Mouse (Mus musculus) layer of hippocampus, postnatal 36 days (tissue): ENCODE data around the gene Ptpn23. TPM values are rescaled to one million over a fixed set of nuclear protein-coding genes. Genes with fewer than 3 reads are reported as not detected.
A peak's percentile ranks its signal among the peaks of the same experiment; 100 is the strongest.
"Not testable (repeated sequence)": the region's sequence is repeated elsewhere in the genome, so short reads cannot be mapped to it uniquely, and the experiment has no call there.

Experiments
- DNase-seq, 2 experiments: peaks; one replicate each; pipeline ENCODE4 v3.0.0; 2022
- total RNA-seq, 2 experiments: library from RNA; stranded (reverse); gene quantifications; 2 replicates each; pipeline ENCODE4 v1.2.3; 2021

Ptpn23 gene
- 10 to 100 TPM; 53.5 to 54.3 TPM for total RNA-seq

DNA sequence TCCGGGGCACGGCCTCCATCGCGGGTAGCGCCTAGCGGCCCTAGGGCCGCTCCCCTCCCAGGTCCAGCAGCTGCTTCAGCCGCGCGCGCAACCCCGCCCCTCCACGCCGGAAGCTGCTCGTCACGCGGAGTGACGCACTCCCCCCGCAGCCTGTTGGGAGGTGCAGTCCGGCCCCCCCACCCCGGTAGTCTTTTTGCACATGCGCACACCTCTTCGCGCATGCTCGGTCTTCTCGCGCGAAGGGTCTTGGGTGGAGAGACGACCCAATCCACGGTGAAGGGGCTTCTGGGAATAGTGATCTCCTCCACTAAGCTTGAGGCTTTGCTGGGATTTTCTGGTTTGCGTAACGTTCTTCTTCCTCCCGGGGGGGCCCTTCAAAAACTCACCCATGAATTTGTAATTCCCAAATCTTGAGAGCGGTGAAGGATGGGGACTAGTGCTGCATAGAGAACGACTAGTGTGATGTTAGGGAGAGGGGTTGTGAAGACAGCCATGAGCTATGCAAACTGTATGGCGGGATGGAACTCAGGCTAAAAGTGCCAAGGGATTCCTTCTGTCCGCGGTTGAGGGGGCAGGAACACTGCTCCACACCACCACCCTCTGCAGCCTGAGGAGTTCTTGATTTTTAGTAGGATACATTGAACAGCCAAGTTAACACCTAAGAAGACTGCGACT, at the start of gene Ptpn23:
Gene Ptpn23, minus strand, starts transcription at position 115 of the 675 bp plus-strand sequence.
- peak; percentile 92 for DNase-seq

DNA sequence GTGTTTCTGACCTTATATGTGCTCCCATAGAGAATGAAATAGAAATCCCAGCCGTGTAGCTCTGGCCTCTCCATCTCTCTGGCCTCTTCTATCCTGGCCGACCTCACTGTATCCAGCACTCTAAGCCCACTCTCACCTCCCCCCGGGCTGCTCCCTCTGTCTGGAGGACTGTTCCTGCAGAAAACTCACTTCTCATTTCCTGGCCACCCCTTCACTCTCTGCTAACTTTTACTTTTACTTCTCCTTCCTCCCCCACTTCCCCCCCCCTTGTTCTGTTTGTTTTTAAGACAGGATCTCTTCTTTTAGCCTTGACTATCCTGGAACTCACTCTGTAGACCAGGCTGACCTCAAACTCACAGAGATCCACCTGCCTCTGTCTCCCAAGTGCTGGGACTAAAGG, 44.5 kb upstream of the Ptpn23 start:
- no peak for DNase-seq

DNA sequence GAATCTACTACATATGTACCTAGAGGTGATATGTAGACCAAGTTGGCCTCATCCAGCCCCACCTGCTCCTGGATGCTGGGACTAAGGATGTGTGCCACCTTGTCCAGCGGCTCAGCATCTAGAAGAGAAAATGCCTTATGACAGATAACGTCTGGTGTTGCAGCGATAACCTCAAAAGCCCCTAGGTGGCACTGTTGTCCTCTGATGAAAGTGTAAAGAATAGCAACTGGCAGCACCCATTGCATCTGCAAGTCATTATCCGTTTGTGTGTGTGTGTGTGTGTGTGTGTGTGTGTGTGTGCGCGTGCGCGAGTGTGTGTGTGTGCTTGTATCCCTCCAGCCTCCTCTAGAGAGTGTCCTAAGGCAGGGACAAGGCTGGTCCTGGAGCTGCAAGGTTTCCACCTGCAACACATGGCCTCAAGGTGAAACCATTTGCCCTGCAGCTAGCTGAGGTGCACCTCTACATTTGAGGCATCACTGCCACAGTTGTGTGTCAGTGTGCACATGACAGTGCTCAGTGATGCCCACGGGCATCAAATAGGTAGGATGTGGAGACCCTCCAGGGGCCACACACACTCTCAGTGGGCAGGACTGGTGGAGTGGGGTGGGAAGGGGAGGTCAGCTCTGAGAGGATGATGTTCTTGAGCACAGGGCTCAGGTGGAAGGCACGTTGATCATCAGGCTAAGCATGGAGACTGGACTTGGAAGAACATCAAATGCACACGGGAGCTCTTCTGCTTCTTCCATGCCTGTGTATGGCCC, 41.0 kb upstream of the Ptpn23 start:
- peak; percentile 64 for DNase-seq

DNA sequence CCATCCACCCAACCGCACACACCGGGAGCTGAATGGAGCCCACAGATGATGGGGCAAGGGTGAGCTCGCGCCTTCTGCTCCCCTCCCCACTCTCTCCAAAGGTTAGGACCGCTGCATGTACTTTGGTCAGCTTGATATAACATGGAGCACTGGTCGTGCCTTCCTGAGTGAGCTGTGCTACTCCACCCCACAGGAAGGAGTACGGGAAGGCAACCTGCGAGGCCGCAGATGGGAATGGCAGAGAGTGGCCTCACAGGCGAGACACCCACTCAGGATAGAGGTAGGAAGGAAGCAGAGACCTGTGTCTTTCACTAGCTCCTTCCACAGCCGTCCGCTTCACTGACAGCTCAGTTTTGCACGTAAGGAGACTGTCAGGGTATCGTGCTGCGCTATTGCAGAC, 40.3 kb upstream of the Ptpn23 start:
- DNase-seq: no peak

DNA sequence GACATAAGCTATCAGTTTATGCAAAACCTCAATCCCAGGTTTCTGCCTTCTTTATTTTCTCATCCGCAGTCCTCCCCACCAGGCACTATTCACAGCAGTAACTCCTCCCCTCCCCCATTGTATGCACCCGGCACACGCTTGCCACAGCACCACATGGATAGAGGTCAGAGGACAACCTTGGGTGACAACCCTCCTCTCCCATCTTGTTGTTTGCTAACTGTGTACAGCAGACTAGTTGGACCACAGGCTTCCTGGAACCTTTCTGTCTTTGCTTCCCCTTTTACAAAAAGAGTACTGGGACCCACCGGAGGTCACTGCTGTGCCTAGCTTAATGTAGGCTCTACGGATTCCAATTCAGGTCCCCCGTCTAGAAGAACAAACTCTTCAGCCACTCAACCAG, 32.5 kb upstream of the Ptpn23 start:
- no peak for DNase-seq

DNA sequence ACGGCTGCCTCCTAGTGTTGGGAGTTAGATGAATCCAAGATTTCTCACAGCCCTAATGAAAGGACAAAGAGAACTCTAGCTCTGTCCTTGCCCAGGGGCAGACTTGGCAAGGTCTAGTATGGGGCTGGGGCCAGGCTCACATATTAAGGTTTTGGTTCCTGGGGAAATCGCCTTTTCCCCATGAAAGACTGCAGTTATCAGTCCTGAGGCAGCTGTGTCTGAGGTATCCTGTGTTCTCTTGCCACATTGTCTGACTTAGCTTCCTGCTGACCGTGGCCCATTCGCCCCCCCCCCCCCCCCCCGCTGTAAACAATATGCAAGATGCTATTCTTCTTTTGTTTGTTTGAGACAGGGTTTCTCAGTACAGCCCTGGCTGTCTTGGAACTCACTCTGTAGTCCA, 32.0 kb upstream of the Ptpn23 start:
- no peak for DNase-seq

DNA sequence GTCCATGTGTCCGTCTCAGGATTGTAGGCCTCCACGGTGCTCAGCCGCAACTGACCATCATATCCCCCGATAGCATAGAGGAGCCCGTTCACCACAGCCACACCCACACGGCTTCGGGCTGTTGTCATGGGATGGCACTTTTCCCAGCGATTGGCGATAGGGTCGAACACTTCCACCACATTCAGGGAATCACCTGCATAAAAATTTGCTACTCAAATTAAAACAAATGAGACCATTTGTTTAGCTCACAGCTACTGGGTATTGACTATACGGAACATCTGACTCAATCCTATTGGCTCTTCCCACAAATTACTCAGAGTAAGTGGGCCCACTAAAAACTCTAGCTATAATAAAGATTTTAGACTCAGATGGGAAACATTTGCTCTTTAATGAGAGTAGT, 28.0 kb upstream of the Ptpn23 start:
- DNase-seq: no peak

DNA sequence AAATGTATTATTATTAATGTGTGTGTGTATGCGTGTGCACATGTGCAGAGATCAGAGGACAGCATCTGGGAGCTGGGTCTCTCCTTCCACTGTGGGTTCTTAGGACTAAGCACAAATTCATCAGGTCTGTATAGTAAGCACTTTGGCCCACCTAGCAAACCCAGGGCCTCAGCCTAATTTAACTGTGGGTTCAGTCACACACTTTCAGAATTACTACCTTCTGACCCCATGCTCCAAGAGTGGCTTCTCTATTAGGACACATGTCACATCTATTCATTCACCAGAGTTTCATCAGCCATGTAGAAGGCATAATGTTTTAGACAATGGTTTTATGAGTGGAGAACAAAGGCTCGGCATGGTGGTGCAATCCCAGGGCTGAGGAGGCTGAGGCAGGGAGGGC, 25.0 kb upstream of the Ptpn23 start:
- DNase-seq: no peak

DNA sequence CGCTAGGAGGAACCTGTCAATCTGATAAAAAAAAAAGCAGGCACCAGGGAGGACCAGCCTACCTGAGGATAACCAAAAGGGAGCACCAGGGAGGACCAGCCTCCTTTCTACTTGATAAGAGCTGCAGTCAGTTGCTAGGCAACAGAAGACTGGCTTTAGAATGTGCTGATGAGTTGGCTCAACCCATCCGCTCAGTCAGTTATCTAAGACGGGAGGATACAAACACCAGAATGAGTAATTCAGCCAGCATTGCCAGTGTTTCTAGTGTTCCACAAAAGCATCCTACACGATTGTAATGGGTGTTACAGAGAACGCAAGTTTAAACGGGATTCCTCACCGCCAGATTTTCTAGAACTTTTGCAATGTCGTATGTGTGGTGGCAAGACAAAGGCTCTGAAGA, 23.2 kb upstream of the Ptpn23 start:
- DNase-seq: peak; percentile 36 to 44

DNA sequence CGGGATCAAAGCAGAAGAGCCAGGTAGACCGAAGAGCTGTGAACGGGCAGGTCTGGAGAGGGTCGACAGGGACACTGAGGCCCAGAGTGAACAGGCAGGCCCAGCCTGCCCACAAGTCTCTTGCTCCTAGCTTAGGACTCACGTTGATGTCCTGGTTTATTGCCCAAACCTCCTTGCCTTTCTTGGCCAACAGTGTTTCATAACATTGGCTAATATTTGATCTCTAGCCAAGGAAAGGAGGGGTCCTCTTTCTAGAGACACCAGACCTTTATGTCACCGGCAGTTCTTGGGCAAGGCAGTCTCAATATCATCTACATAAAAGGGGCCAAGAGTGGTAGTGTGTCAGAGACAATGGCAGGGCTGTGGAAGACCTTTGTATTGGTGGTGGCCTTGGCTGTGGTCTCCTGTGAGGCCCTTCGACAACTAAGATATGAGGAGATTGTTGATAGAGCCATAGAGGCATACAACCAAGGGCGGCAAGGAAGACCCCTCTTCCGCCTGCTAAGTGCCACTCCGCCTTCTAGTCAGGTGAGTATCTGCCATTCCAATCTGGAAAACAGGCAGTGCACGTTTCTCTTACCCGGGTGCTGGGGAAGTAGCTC, 11.6 kb upstream of the Ptpn23 start, which contains the start of gene Ngp:
Gene Ngp, plus strand, starts transcription at position 237 of the 602 bp plus-strand sequence.
- DNase-seq: no peak

DNA sequence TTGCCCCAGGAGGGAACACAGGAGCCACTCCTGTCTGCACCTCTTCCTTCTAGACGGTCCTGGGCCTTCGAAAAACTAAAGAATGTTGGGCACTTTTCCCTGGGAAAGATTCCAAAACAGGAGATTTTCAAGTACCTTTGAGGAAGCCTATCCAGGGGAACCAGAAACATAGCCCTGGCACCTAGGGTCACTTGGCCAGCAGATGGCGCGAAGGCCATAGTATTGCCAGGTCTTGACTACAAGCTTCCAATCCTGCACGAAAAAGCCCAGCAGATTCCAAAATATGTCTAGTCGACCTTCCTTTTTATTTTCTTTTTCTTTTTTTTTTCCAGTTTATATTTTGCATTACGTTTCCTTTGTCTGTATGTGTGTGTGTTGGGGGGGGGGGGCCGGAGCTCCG, 5.8 kb upstream of the Ptpn23 start:
- no peak for DNase-seq

DNA sequence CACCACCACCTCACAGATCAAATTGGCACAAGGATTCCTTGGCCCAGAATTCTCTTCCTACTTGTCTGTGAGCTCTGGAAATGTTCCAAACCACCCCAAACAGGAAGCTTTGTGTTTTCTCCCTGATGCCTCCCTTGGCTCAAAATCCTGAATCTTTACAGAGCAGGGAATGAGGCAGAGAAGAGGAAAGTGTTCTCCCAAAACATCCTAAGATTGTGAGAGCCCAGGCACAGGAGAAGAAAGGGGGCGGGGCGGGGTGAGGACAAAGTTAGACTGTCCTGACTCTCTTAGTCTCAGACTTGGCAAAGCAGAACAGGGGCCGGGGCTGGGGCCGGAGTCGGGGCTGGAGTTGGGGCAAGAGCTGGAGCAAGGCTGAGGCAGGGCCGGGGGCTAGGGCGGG, 4.9 kb upstream of the Ptpn23 start:
- no peak for DNase-seq

DNA sequence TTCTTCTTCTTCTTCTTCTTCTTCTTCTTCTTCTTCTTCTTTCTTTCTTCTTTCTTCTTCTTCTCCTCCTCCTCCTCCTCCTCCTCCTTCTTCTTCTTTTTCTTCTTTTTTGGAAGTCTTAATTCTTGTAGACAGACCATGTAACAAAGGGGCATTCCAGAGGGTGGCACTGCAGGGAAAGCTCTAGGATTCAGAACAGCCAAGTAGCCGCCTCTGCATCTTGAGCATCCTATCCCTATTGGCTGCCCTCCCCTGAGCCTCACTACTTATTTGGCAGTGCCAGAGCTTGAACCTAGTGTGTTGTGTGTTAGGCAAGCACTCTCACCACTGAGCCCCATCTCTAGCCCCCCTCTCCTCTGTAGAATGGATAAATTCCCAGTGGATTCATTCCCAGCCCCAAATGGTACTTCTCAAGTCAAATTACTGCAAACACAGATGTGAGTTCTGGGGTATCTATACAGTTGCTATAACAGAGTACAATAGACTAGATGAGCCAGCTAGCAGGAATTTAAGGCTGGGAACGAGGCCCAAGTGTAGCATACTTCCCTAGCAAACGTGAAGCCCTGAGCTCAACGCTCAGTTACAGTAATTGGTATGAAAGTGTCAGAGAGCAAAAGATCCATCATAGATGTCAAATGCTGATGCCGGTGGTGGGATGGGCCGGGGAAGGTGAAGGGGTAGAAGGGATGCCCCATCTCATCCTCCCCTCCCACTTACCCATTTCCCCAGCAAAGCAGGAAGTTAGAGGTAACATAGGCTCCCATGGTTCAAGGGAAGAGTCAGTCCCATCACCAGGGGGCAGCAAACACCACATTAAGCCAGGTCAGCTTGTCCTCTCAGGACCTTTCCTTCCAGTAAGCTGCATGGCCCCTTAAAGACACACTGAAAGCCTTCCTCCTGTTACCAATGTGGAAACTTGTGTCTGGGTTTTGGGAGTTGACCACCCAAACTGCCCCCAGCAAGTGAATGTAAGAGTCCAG, 3.2 kb upstream of the Ptpn23 start:
- peak; percentile 76 to 79 for DNase-seq

DNA sequence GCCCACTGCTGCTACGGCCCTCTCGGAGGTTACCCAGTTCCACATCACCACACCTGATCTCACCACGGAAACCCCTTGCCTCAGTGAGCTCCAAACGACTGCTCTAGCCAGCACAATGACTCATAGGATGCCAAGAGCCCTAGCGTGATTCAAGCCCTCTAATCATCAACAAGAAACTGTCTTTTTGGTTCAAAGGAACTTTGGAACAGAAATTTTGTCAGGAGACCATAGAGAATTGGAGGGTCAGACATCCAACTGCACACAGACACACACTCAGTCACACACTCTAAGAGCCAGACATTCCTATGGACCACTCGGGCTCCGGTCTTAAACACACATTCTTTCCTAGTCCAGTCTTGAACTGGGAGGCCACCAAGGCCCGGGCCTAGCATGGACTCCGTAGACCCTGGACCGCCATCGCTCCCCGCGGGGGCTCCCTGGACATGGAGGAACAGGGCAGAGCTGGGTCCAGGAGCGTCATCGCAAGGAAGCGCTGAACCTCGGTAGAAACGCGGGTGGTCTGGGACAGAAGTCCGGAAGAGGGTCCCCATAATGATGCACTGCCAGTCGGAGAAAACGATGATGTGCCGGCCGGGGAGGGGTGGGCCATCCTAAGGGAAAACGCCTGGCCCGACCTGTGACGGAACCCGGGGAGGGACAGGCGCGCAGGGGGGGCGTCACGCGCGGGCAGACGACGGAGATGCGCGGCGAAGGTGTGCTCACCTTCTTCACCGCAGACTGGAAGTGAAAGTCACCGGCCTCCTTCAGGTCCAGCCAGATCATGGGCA, 508 bp downstream of the Ptpn23 start:
- DNase-seq: no peak

DNA sequence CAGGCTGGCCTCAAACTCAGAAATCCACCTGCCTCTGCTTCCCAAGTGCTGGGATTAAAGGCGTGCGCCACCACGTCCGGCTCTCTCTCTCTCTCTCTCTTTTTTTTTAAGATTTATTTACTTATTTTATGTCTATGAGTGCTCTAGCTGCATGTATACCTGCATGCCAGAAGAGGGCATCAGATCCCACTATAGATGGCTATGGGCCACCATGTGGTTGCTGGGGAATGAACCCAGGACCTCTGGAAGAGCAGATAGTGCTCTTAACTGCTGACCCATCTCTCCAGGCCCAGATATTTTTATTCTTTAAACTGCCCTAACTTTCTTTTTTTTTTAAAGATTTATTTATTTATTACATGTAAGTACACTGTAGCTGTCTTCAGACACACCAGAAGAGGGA, 4.8 kb downstream of the Ptpn23 start:
- DNase-seq: not testable (repeated sequence)

DNA sequence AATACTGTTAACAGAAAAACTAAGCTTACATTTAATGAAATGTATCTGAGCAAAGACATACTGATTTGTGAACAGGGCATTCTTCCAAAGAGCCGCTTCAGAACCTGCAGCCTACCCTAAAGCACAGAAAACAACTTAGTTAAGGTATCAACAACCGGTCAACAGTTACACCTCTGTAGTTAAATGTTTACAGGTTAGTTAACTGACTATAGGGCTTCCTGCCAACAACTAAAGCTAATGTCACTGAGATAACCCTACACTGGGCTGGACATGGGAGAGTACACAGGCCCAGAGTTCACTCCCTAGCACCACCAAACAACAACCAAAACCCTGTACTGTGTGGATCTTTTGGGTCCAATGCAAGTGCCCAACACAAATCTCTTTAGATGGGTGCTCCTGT, 5.3 kb downstream of the Ptpn23 start:
- DNase-seq: no peak

DNA sequence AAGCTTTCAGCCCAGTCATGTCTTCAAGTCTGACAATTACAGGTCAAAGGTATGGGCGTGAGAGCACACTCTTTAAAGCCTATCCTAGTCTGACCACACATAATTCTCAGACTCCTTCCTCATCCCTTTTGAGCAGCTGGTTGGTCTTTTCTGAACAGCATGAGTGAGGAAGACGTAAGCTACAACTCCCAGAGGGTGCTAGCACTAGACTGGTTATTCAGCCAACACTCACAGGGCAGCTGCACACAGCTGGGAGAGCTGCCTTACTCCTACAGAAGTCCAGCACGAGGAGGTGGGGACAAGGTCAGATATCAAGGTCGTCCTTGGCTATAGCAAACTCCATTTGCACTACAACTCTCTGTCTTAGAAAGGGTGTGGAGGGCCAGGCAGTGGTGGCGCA, 7.4 kb downstream of the Ptpn23 start:
- no peak for DNase-seq

DNA sequence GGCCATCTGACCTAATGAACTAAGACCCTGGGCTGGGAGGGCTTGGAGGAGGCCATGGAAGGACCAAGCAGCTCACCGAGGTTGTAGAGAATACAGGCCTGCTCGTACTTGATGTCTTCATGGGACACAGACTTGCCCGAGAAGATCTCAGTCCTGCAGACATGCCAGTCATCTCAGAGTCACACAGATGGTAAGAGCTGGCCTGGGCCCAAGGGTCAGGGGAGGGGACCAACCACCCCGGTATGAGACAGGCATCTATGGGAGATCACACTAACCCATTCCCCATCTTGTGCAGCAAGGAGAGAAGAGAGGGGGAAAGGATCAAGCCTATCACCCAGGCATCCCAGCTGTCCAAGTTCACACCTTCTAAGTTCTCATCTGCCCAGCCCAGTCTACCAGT, 14.7 kb downstream of the Ptpn23 start:
- no peak for DNase-seq

DNA sequence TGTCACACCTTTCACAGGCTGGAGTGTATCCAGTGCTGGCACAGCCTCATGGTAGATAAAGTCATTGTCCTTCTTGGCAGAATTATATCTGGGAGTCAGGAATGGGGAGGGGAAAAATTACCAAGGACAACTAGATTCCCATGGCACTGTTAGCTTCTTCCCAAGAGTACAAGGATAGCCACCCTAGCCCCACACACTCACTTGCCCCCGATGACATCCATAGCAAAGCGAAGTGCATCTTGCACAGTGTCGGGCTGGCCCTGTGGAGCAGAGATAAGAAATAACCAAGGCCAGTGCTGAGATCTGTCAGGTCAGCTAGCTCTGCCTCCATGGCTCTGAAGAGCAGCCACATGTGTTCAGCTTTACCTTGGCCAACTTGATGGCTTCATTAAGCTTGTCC, 17.2 kb downstream of the Ptpn23 start:
- no peak for DNase-seq

DNA sequence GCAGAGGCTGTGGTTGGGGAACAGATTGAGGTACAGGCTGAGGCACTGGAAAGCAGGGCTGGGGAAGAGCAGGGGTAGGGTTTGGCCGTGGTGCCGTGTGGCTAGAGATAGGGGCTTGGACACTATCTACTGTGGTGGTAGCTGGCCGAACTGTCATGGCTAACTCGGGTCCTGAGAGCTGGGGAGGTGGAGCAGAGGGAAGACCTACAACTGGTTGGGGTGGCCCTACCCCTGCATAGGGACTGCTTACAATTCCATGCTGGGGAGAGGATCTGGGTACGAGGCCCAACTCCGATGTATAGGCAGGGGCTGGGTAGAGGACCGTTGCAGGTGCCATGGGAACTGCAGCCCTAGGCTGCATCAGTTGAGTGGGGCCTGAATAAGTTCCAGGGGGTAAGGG, 20.0 kb downstream of the Ptpn23 start:
- DNase-seq: no peak

DNA sequence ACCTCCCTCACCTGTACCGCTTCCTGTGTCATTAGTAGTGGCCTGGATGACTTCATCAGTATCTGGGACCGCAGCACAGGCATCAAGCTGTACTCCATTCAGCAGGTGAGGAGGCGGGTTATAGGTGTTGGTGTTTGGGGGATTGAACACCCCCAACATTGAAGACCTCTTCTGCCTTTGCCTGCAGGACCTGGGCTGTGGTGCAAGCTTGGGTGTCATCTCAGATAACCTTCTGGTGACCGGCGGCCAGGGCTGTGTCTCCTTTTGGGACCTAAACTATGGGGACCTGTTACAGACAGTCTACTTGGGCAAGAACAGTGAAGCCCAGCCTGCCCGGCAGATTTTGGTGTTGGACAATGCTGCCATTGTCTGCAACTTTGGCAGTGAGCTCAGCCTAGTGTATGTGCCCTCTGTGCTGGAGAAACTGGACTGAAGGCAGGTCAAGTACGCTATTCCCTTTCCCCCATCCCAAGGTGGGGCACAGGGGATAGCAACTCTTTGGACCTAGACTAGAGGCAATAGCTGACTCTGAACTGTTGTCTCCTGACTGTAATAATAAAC, 23.6 kb downstream of the Ptpn23 start:
- no peak for DNase-seq
